Mouse (Mus musculus) CD4-positive naive resting alpha-beta T cell, adult 57 days (primary cell): ENCODE results near the gene Gm4737. TPM values are rescaled to one million over a fixed set of nuclear protein-coding genes. Genes with fewer than 3 reads are reported as not detected.

Experiments
- total RNA-seq: library from RNA; stranded (reverse); gene quantifications from one replicate; pipeline ENCODE4 v1.2.4, GENCODE M21; 2023

Gm4737 gene
- 15.4 TPM for total RNA-seq

DNA sequence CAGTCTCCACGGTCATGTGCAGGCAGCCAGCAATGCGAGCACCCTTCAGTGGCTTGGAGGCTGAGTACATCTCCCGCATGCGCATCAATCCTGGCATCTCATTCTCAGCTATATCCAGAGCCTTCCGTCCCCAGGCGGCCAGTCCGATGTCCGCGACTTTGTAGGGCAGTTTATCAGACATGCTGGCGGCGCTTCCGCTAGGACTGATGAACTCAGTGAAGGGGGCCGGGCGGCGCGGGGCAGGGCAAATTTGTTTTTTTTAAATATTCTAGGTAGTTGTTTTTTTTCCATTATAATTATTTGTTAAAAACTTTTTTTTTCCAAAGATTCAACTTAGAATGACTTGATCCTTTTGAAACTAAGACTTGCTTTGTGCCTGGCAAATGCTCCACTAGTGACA lies at the start of gene Gm4737:
TSS of gene Gm4737 (minus strand) at position 246 of the 400 bp plus-strand sequence.

DNA sequence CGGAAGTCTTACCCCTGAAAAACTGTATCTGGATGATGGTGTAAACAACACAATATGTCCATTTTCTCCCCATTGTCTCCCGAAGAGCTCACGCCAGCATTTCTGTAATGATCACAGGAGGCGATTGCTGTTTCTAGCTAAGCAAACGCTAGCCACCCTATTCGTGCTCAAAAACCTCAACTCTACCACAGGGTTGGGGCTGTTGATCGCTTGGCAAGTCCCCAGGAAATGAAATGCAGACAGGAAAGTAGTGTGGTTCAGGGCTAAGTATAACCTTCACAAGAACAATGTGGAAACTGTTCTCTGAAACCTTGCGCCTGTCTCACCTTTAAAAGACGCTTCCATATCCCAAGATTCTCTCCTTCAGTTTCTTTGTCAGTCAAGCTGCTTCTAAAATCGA lies 34.9 kb downstream of the Gm4737 start, which contains the start of gene Cd96:
TSS of gene Cd96 (minus strand) at position 232 of the 400 bp plus-strand sequence.

Other genes starting within 250 kb of the Gm4737 start
- 0.80 TPM for gene Phldb2, start 201.5 kb downstream of the Gm4737 start, total RNA-seq
- gene Plcxd2, start 144.9 kb downstream of the Gm4737 start, total RNA-seq = 18.4 TPM
- gene Cd96, start 34.8 kb downstream of the Gm4737 start, total RNA-seq = 71.7 TPM